Mouse (Mus musculus): ENCODE measurements at regions not wholly inside any gene's neighbourhood (a gene's known extent, or its start where the extent isn't known, plus 50 kb on each side); places are given as distances from the start of the nearest gene placed in this dataset.
"Not testable (repeated sequence)": the region's sequence is repeated elsewhere in the genome, so short reads cannot be mapped to it uniquely, and the experiment has no call there.

GRCm38 (mm10) chr17:81256106-81256505 is 185.5 kb upstream of the Gm11096 start:
- TF ChIP-seq POLR2A (IDR thresholded peaks at IDR 0.05; ENCODE audit: insufficient read depth, low read depth, low read length) (no peak), CTCF (IDR thresholded peaks at IDR 0.05; ENCODE audit: insufficient read depth, low read depth, low read length) (no peak)
- 58% methylated on average over 3 of the region's 3 CpGs for WGBS

GRCm38 (mm10) chr17:81250748-81251147 is 185.9 kb upstream of the Thumpd2 start:
- H3K4me3 ChIP-seq (ENCODE audit: insufficient read depth, low read depth, low read length) = no peak overlapping the region
- 78% methylated on average over 3 of the region's 3 CpGs for WGBS
- H3K27ac ChIP-seq (ENCODE audit: insufficient read depth, low read depth, low read length) = no peak overlapping the region
- H3K4me1 ChIP-seq (ENCODE audit: control insufficient read depth, insufficient read depth, low read length) = no peaks in the 10 kb centered on the region
- no peak for TF ChIP-seq CTCF (IDR thresholded peaks at IDR 0.05; ENCODE audit: insufficient read depth, low read depth, low read length)
- no peak for TF ChIP-seq POLR2A (IDR thresholded peaks at IDR 0.05; ENCODE audit: insufficient read depth, low read depth, low read length)

More at GRCm38 (mm10) chr17:81256106-81256505, 185.5 kb upstream of the Gm11096 start:
- H3K4me3 ChIP-seq (ENCODE audit: insufficient read depth, low read depth, low read length) = no peak overlapping the region
- H3K27ac ChIP-seq (ENCODE audit: insufficient read depth, low read depth, low read length) = no peak overlapping the region
- no peaks in the 10 kb centered on the region for H3K4me1 ChIP-seq (ENCODE audit: control insufficient read depth, insufficient read depth, low read length)

GRCm38 (mm10) chr17:81246156-81246555 is 181.3 kb upstream of the Thumpd2 start:
- H3K4me3 ChIP-seq (ENCODE audit: insufficient read depth, low read depth, low read length) = no peak overlapping the region
- TF ChIP-seq POLR2A (IDR thresholded peaks at IDR 0.05; ENCODE audit: insufficient read depth, low read depth, low read length) (no peak), CTCF (IDR thresholded peaks at IDR 0.05; ENCODE audit: insufficient read depth, low read depth, low read length) (no peak)
- no peak overlapping the region for H3K27ac ChIP-seq (ENCODE audit: insufficient read depth, low read depth, low read length)
- WGBS = 90% methylated on average over 6 of the region's 6 CpGs
- no peaks in the 10 kb centered on the region for H3K4me1 ChIP-seq (ENCODE audit: control insufficient read depth, insufficient read depth, low read length)

- not testable (repeated sequence) for H3K27ac ChIP-seq (ENCODE audit: insufficient read depth, low read depth, low read length); H3K4me1 ChIP-seq (ENCODE audit: control insufficient read depth, insufficient read depth, low read length); H3K4me3 ChIP-seq (ENCODE audit: insufficient read depth, low read depth, low read length)
- WGBS = 99% methylated on average over 13 of the region's 18 CpGs
These were observed 166.9 kb upstream of the Thumpd2 start for GRCm38 (mm10) chr17:81231771-81232170.

GRCm38 (mm10) chr17:81225281-81225680 is 160.4 kb upstream of the Thumpd2 start:
- Histone ChIP-seq H3K27ac (ENCODE audit: insufficient read depth, low read depth, low read length) (no peak overlapping the region), H3K4me1 (ENCODE audit: control insufficient read depth, insufficient read depth, low read length) (no peaks in the 10 kb centered on the region), H3K4me3 (ENCODE audit: insufficient read depth, low read depth, low read length) (no peak overlapping the region)
- no peak for TF ChIP-seq POLR2A (IDR thresholded peaks at IDR 0.05; ENCODE audit: insufficient read depth, low read depth, low read length)
- TF ChIP-seq CTCF (IDR thresholded peaks at IDR 0.05; ENCODE audit: insufficient read depth, low read depth, low read length) = no peak

- 89% methylated on average over 3 of the region's 3 CpGs for WGBS
- Histone ChIP-seq H3K4me3 (ENCODE audit: insufficient read depth, low read depth, low read length) (no peak overlapping the region), H3K27ac (ENCODE audit: insufficient read depth, low read depth, low read length) (no peak overlapping the region)
These were observed 156.6 kb upstream of the Thumpd2 start for GRCm38 (mm10) chr17:81221436-81221835.

GRCm38 (mm10) chr17:81214844-81215243 is 150.0 kb upstream of the Thumpd2 start:
- Histone ChIP-seq H3K4me3 (ENCODE audit: insufficient read depth, low read depth, low read length) (no peak overlapping the region), H3K4me1 (ENCODE audit: control insufficient read depth, insufficient read depth, low read length) (no peaks in the 10 kb centered on the region), H3K27ac (ENCODE audit: insufficient read depth, low read depth, low read length) (no peak overlapping the region)
- TF ChIP-seq POLR2A (IDR thresholded peaks at IDR 0.05; ENCODE audit: insufficient read depth, low read depth, low read length) (no peak), CTCF (IDR thresholded peaks at IDR 0.05; ENCODE audit: insufficient read depth, low read depth, low read length) (no peak)
- 85% methylated on average over 7 of the region's 7 CpGs for WGBS

More at GRCm38 (mm10) chr17:81221436-81221835, 156.6 kb upstream of the Thumpd2 start:
- H3K4me1 ChIP-seq (ENCODE audit: control insufficient read depth, insufficient read depth, low read length) = no peaks in the 10 kb centered on the region
- TF ChIP-seq POLR2A (IDR thresholded peaks at IDR 0.05; ENCODE audit: insufficient read depth, low read depth, low read length) (no peak), CTCF (IDR thresholded peaks at IDR 0.05; ENCODE audit: insufficient read depth, low read depth, low read length) (no peak)

GRCm38 (mm10) chr17:81212043-81212442 is 147.2 kb upstream of the Thumpd2 start:
- TF ChIP-seq CTCF (IDR thresholded peaks at IDR 0.05; ENCODE audit: insufficient read depth, low read depth, low read length) (no peak), POLR2A (IDR thresholded peaks at IDR 0.05; ENCODE audit: insufficient read depth, low read depth, low read length) (no peak)

GRCm38 (mm10) chr17:81210389-81210788 is 145.5 kb upstream of the Thumpd2 start:
- Histone ChIP-seq H3K4me1 (ENCODE audit: control insufficient read depth, insufficient read depth, low read length) (no peaks in the 10 kb centered on the region), H3K4me3 (ENCODE audit: insufficient read depth, low read depth, low read length) (no peak overlapping the region), H3K27ac (ENCODE audit: insufficient read depth, low read depth, low read length) (no peak overlapping the region)
- TF ChIP-seq CTCF (IDR thresholded peaks at IDR 0.05; ENCODE audit: insufficient read depth, low read depth, low read length) (no peak), POLR2A (IDR thresholded peaks at IDR 0.05; ENCODE audit: insufficient read depth, low read depth, low read length) (no peak)
- 92% methylated on average over 2 of the region's 2 CpGs for WGBS

More at GRCm38 (mm10) chr17:81212043-81212442, 147.2 kb upstream of the Thumpd2 start:
- H3K4me3 ChIP-seq (ENCODE audit: insufficient read depth, low read depth, low read length) = no peak overlapping the region
- 89% methylated on average over 3 of the region's 3 CpGs for WGBS
- no peak overlapping the region for H3K27ac ChIP-seq (ENCODE audit: insufficient read depth, low read depth, low read length)
- no peaks in the 10 kb centered on the region for H3K4me1 ChIP-seq (ENCODE audit: control insufficient read depth, insufficient read depth, low read length)

GRCm38 (mm10) chr17:81209323-81209722 is 144.4 kb upstream of the Thumpd2 start:
- TF ChIP-seq POLR2A (IDR thresholded peaks at IDR 0.05; ENCODE audit: insufficient read depth, low read depth, low read length) = no peak
- TF ChIP-seq CTCF (IDR thresholded peaks at IDR 0.05; ENCODE audit: insufficient read depth, low read depth, low read length) = no peak
- Histone ChIP-seq H3K27ac (ENCODE audit: insufficient read depth, low read depth, low read length) (no peak overlapping the region), H3K4me1 (ENCODE audit: control insufficient read depth, insufficient read depth, low read length) (no peaks in the 10 kb centered on the region), H3K4me3 (ENCODE audit: insufficient read depth, low read depth, low read length) (no peak overlapping the region)
- 92% methylated on average over 3 of the region's 3 CpGs for WGBS
